9 mouse cellular contexts compared by ENCODE assay signal in the genomic region with DNA sequence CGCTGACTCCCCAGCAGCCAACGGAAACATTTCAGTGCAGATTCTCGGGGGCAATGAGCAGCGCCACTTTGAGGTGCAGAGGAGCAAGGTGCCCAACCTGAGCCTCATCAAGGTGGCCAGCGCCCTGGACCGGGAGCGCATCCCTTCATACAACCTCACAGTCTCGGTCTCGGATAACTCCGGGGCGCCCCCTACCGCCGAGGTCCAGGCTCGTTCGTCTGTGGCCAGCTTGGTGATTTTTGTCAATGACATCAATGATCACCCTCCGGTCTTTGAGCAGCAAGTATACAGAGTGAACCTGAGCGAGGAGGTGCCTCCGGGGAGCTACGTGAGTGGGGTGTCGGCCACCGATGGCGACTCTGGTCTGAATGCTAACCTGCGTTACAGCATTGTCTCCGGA. TPM values are rescaled to one million over a fixed set of nuclear protein-coding genes. Genes with fewer than 3 reads are reported as not detected.
DNase-seq lines count a peak whose midpoint lies in the region; ATAC-seq and TF ChIP-seq lines count a peak whose summit lies in the region.
"Had no signal": no experiment of that assay in that cellular context is flagged by ENCODE, and none has a peak within 500 bp of the region (broad histone marks: within the 10 kb centered on the region; RNA-seq: fewer than 3 reads in every experiment).

No protein-coding gene starts in this region.

- peak overlapping the region; percentile 91 for H3K4me3 ChIP-seq in limb, embryonic 12.5 days (replicated peaks)
- peak overlapping the region; percentile 83 for H3K4me3 ChIP-seq in midbrain, embryonic 14.5 days (replicated peaks; ENCODE audit: low read depth, low read length)
- H3K4me3 ChIP-seq in thymus, adult 2 months (ENCODE audit: control insufficient read depth, insufficient read depth, low read length) = peak overlapping the region; percentile 67

- TF ChIP-seq CTCF in thymus, adult 2 months (IDR thresholded peaks at IDR 0.05; ENCODE audit: borderline replicate concordance, control insufficient read depth, extremely low read depth, insufficient read depth, low read length, poor library complexity) = peak; percentile 73

- DNase-seq in left cerebral cortex, adult 18-20 months (ENCODE audit: low spot score in 2 of 2) = peak; percentile 89
- DNase-seq in left cerebral cortex, adult 11 months (ENCODE audit: low spot score) = no peak
- DNase-seq in embryo, embryonic 9.5 days (ENCODE audit: extremely low spot score) = peak; percentile 66
- DNase-seq in heart, adult 18-20 months = peak; percentile 63 to 90
- DNase-seq in kidney, adult 18-20 months = peak; percentile 75
- peak; percentile 85 for DNase-seq in midbrain, embryonic 14.5 days
- DNase-seq in thymus, adult 2 months = peak; percentile 63

- TF ChIP-seq POLR2A in thymus, adult 2 months (IDR thresholded peaks at IDR 0.05; ENCODE audit: control insufficient read depth, extremely low read depth, insufficient read depth, low read length, poor library complexity) = no peak

- ATAC-seq in limb, embryonic 12.5 days (ENCODE audit: insufficient number of reproducible peaks, insufficient read depth, low FRiP score, low TSS enrichment, low read depth) = no peak
- no peak for ATAC-seq in midbrain, embryonic 14.5 days (ENCODE audit: low FRiP score, low TSS enrichment)

- H3K4me1 ChIP-seq in limb, embryonic 12.5 days (replicated peaks) = peaks cover 53% of the 10 kb centered on the region
- peaks cover 40% of the 10 kb centered on the region for H3K4me1 ChIP-seq in midbrain, embryonic 14.5 days (ENCODE audit: control insufficient read depth, insufficient read depth, low read length)
- H3K4me1 ChIP-seq in thymus, adult 2 months (replicated peaks; ENCODE audit: control insufficient read depth, insufficient read depth, low read length) = peaks cover 35% of the 10 kb centered on the region

- H3K27ac ChIP-seq in limb, embryonic 12.5 days = no peak overlapping the region
- H3K27ac ChIP-seq in midbrain, embryonic 14.5 days (replicated peaks; ENCODE audit: low read depth, low read length) = peak overlapping the region; percentile 87
- H3K27ac ChIP-seq in thymus, adult 2 months (ENCODE audit: control insufficient read depth, insufficient read depth, low read length) = no peak overlapping the region

- no peaks in the 10 kb centered on the region for H3K27me3 ChIP-seq in limb, embryonic 12.5 days
- H3K27me3 ChIP-seq in midbrain, embryonic 14.5 days (ENCODE audit: control insufficient read depth, insufficient read depth, low read length) = no peaks in the 10 kb centered on the region
- peaks cover 12% of the 10 kb centered on the region; the same call in 1 of the 2 replicates for H3K27me3 ChIP-seq in thymus, adult 2 months (ENCODE audit: control insufficient read depth, insufficient read depth, low read length)

- peak overlapping the region; percentile 96 for H3K4me2 ChIP-seq in limb, embryonic 12.5 days
- H3K4me2 ChIP-seq in midbrain, embryonic 14.5 days (ENCODE audit: low read length) = peak overlapping the region; percentile 97

- H3K9me3 ChIP-seq in limb, embryonic 12.5 days = peaks cover 15% of the 10 kb centered on the region; the same call in 1 of the 2 replicates
- no peaks in the 10 kb centered on the region for H3K9me3 ChIP-seq in midbrain, embryonic 14.5 days (ENCODE audit: control insufficient read depth, low read length)

- peaks cover 48% of the 10 kb centered on the region for H3K36me3 ChIP-seq in limb, embryonic 12.5 days
- peaks cover 16% of the 10 kb centered on the region for H3K36me3 ChIP-seq in midbrain, embryonic 14.5 days (ENCODE audit: control insufficient read depth, insufficient read depth, low read length)
- H3K36me3 ChIP-seq in thymus, adult 2 months (ENCODE audit: control insufficient read depth, insufficient read depth, low read length) = no peaks in the 10 kb centered on the region

- 12% methylated on average over 24 of the region's 24 CpGs for WGBS in limb, embryonic 12.5 days
- 9% methylated on average over 24 of the region's 24 CpGs for WGBS in midbrain, embryonic 14.5 days
- 14% methylated on average over 24 of the region's 24 CpGs for WGBS in thymus, adult 2 months

- peak overlapping the region; percentile 93 for H3K9ac ChIP-seq in limb, embryonic 12.5 days (replicated peaks)
- H3K9ac ChIP-seq in midbrain, embryonic 14.5 days (replicated peaks; ENCODE audit: low read length) = peak overlapping the region; percentile 81

RNA-seq across cellular contexts. Expression of a gene that starts 1.4 kb away (rescaled TPM):
- total RNA-seq in left cerebral cortex, adult 18-20 months (2021) = 10 to 100 TPM in 1 of 2 experiments, 1 to 10 TPM in 1; 9.8 to 10.2 TPM
- 1 to 10 TPM; 3.9 to 4.0 TPM for total RNA-seq in heart, adult 18-20 months (2021)
- polyA plus RNA-seq in limb, embryonic 12.5 days (2016; fragmentation: Nextera tagmentation; extraction: Ambion mirVana) = 14.2 and 15.5 TPM in 2 replicates
- polyA plus RNA-seq in midbrain, embryonic 14.5 days (2014; fragmentation: Nextera tagmentation; extraction: Ambion mirVana) = 13.4 and 14.6 TPM in 2 replicates
- polyA plus RNA-seq in thymus, adult 2 months (2012; rRNA removed) = 0.94 and 1.1 TPM in 2 replicates
- total RNA-seq: neutrophil, adult 5-6 weeks had no signal
